Mouse (Mus musculus) liver, adult 2 months (tissue): ENCODE data around the gene Sun1.

Source experiments
- CTCF ChIP-seq: fragments of 200-500 bp; IDR thresholded peaks from 2 replicates; pipeline ENCODE4 v1.5.1; 2011; ENCODE audit warnings: low read depth, low read length, control low read depth
- POLR2A ChIP-seq: fragments of 200-500 bp; IDR thresholded peaks from 2 replicates; pipeline ENCODE4 v1.6.1; 2011; ENCODE audit warnings: low read length, control low read depth; ENCODE audit not compliant: insufficient read depth; ENCODE audit errors: extremely low read depth

- no peak for TF ChIP-seq POLR2A
- no peak for TF ChIP-seq CTCF
These were observed 87.3 kb downstream of the Sun1 start for GRCm38 (mm10) chr5:139287787-139288186.
